Mouse (Mus musculus): ENCODE measurements around the gene Dvl3. TPM values are rescaled to one million over a fixed set of nuclear protein-coding genes. Genes with fewer than 3 reads are reported as not detected.

Dvl3 gene
- polyA plus RNA-seq, 1 experiment from 2014 or later = 20.6 TPM

- Histone ChIP-seq H3K4me3 (ENCODE audit: low read length) (no peak overlapping the region), H3K4me2 (replicated peaks; ENCODE audit: low read depth, low read length) (no peak overlapping the region), H3K36me3 (ENCODE audit: insufficient read depth, low read length) (no peaks in the 10 kb centered on the region), H3K27me3 (ENCODE audit: insufficient read depth, low read length) (no peaks in the 10 kb centered on the region), H3K27ac (ENCODE audit: low read length) (no peak overlapping the region), H3K9me3 (ENCODE audit: low read length) (no peaks in the 10 kb centered on the region), H3K9ac (replicated peaks; ENCODE audit: low read length) (no peak overlapping the region), H3K4me1 (ENCODE audit: insufficient read depth, low read length) (no peaks in the 10 kb centered on the region)
- WGBS = 64% methylated on average over 2 of the region's 2 CpGs
- ATAC-seq (ENCODE audit: low FRiP score, low TSS enrichment) = no peak
These were observed 25.5 kb upstream of the Dvl3 start for GRCm38 (mm10) chr16:20491301-20491700.

- no peaks in the 10 kb centered on the region for H3K36me3 ChIP-seq (ENCODE audit: insufficient read depth, low read length)
- no peak overlapping the region for H3K27ac ChIP-seq (ENCODE audit: low read length)
- no peak overlapping the region for H3K4me2 ChIP-seq (replicated peaks; ENCODE audit: low read depth, low read length)
- H3K4me3 ChIP-seq (ENCODE audit: low read length) = no peak overlapping the region
- no peak for ATAC-seq (ENCODE audit: low FRiP score, low TSS enrichment)
- H3K9me3 ChIP-seq (ENCODE audit: low read length) = no peaks in the 10 kb centered on the region
- H3K9ac ChIP-seq (replicated peaks; ENCODE audit: low read length) = no peak overlapping the region
- 75% methylated on average over 2 of the region's 2 CpGs for WGBS
- H3K4me1 ChIP-seq (ENCODE audit: insufficient read depth, low read length) = peaks cover 6% of the 10 kb centered on the region; the same call in 1 of the 2 replicates
- no peaks in the 10 kb centered on the region for H3K27me3 ChIP-seq (ENCODE audit: insufficient read depth, low read length)
These were observed 23.3 kb upstream of the Dvl3 start for GRCm38 (mm10) chr16:20493452-20493851.

GRCm38 (mm10) chr16:20496671-20497600 lies 19.8 kb upstream of the Dvl3 start:
- H3K27ac ChIP-seq (ENCODE audit: low read length) = no peak overlapping the region
- H3K36me3 ChIP-seq (ENCODE audit: insufficient read depth, low read length) = peaks cover 10% of the 10 kb centered on the region
- H3K27me3 ChIP-seq (ENCODE audit: insufficient read depth, low read length) = no peaks in the 10 kb centered on the region
- H3K4me1 ChIP-seq (ENCODE audit: insufficient read depth, low read length) = peaks cover 13% of the 10 kb centered on the region
- 14% methylated on average over 25 of the region's 25 CpGs for WGBS
- peak overlapping the region; percentile 85 for H3K4me2 ChIP-seq (replicated peaks; ENCODE audit: low read depth, low read length)
- peak overlapping the region; percentile 48 for H3K4me3 ChIP-seq (ENCODE audit: low read length)
- peak overlapping the region; percentile 56 for H3K9ac ChIP-seq (replicated peaks; ENCODE audit: low read length)
- no peaks in the 10 kb centered on the region for H3K9me3 ChIP-seq (ENCODE audit: low read length)
- ATAC-seq (ENCODE audit: low FRiP score, low TSS enrichment) = peak; percentile 37; the same call in 1 of the 2 replicates

- H3K9me3 ChIP-seq (ENCODE audit: low read length) = no peaks in the 10 kb centered on the region
- H3K4me3 ChIP-seq (ENCODE audit: low read length) = peak overlapping the region; percentile 99
- peak overlapping the region; percentile 88 for H3K9ac ChIP-seq (replicated peaks; ENCODE audit: low read length)
- 0 out of 2 replicates have a peak overlapping the region, but pooled peaks have one; percentile 46 for H3K27ac ChIP-seq (ENCODE audit: low read length)
- H3K4me2 ChIP-seq (replicated peaks; ENCODE audit: low read depth, low read length) = peak overlapping the region; percentile 70
- peaks cover 22% of the 10 kb centered on the region for H3K36me3 ChIP-seq (ENCODE audit: insufficient read depth, low read length)
- 5% methylated on average over 16 of the region's 16 CpGs for WGBS
- H3K4me1 ChIP-seq (ENCODE audit: insufficient read depth, low read length) = peaks cover 13% of the 10 kb centered on the region
- no peaks in the 10 kb centered on the region for H3K27me3 ChIP-seq (ENCODE audit: insufficient read depth, low read length)
- ATAC-seq (ENCODE audit: low FRiP score, low TSS enrichment) = no peak
These were observed 18.7 kb upstream of the Dvl3 start for GRCm38 (mm10) chr16:20497980-20498676.

GRCm38 (mm10) chr16:20498677-20499475 lies 17.9 kb upstream of the Dvl3 start, which contains the start of gene Eif2b5:
Gene Eif2b5, plus strand, starts transcription at chr16:20498817.
- H3K36me3 ChIP-seq (ENCODE audit: insufficient read depth, low read length) = peaks cover 29% of the 10 kb centered on the region
- H3K9ac ChIP-seq (replicated peaks; ENCODE audit: low read length) = peak within 1 kb of the TSS; percentile 88
- 1% methylated on average over 49 of the region's 49 CpGs for WGBS
- peak; percentile 98 for ATAC-seq (ENCODE audit: low FRiP score, low TSS enrichment)
- peak within 1 kb of the TSS; percentile 70 for H3K4me2 ChIP-seq (replicated peaks; ENCODE audit: low read depth, low read length)
- peak within 1 kb of the TSS; percentile 71; the same call in 1 of the 2 replicates for H3K27ac ChIP-seq (ENCODE audit: low read length)
- no peaks in the 10 kb centered on the region for H3K9me3 ChIP-seq (ENCODE audit: low read length)
- H3K4me3 ChIP-seq (ENCODE audit: low read length) = peak within 1 kb of the TSS; percentile 99
- peaks cover 13% of the 10 kb centered on the region for H3K4me1 ChIP-seq (ENCODE audit: insufficient read depth, low read length)
- no peaks in the 10 kb centered on the region for H3K27me3 ChIP-seq (ENCODE audit: insufficient read depth, low read length)

GRCm38 (mm10) chr16:20506000-20506399 lies 10.8 kb upstream of the Dvl3 start:
- peaks cover 93% of the 10 kb centered on the region for H3K36me3 ChIP-seq (ENCODE audit: insufficient read depth, low read length)
- WGBS = 83% methylated on average over 8 of the region's 8 CpGs
- no peaks in the 10 kb centered on the region for H3K4me1 ChIP-seq (ENCODE audit: insufficient read depth, low read length)
- H3K4me3 ChIP-seq (ENCODE audit: low read length) = no peak overlapping the region
- ATAC-seq (ENCODE audit: low FRiP score, low TSS enrichment) = no peak
- H3K9me3 ChIP-seq (ENCODE audit: low read length) = no peaks in the 10 kb centered on the region
- H3K9ac ChIP-seq (replicated peaks; ENCODE audit: low read length) = no peak overlapping the region
- H3K4me2 ChIP-seq (replicated peaks; ENCODE audit: low read depth, low read length) = no peak overlapping the region
- H3K27ac ChIP-seq (ENCODE audit: low read length) = no peak overlapping the region
- no peaks in the 10 kb centered on the region for H3K27me3 ChIP-seq (ENCODE audit: insufficient read depth, low read length)

GRCm38 (mm10) chr16:20509349-20509748 lies 7.4 kb upstream of the Dvl3 start:
- Histone ChIP-seq H3K4me3 (ENCODE audit: low read length) (no peak overlapping the region), H3K4me2 (replicated peaks; ENCODE audit: low read depth, low read length) (no peak overlapping the region), H3K27me3 (ENCODE audit: insufficient read depth, low read length) (no peaks in the 10 kb centered on the region), H3K9ac (replicated peaks; ENCODE audit: low read length) (no peak overlapping the region), H3K36me3 (ENCODE audit: insufficient read depth, low read length) (peaks cover 69% of the 10 kb centered on the region), H3K9me3 (ENCODE audit: low read length) (no peaks in the 10 kb centered on the region), H3K4me1 (ENCODE audit: insufficient read depth, low read length) (no peaks in the 10 kb centered on the region), H3K27ac (ENCODE audit: low read length) (no peak overlapping the region)
- 75% methylated on average over 3 of the region's 3 CpGs for WGBS
- peak; percentile 63; the same call in 1 of the 2 replicates for ATAC-seq (ENCODE audit: low FRiP score, low TSS enrichment)

- H3K27ac ChIP-seq (ENCODE audit: low read length) = no peak overlapping the region
- peaks cover 50% of the 10 kb centered on the region for H3K36me3 ChIP-seq (ENCODE audit: insufficient read depth, low read length)
- no peaks in the 10 kb centered on the region for H3K9me3 ChIP-seq (ENCODE audit: low read length)
- ATAC-seq (ENCODE audit: low FRiP score, low TSS enrichment) = no peak
- H3K4me2 ChIP-seq (replicated peaks; ENCODE audit: low read depth, low read length) = no peak overlapping the region
- 90% methylated on average over 7 of the region's 7 CpGs for WGBS
- no peaks in the 10 kb centered on the region for H3K4me1 ChIP-seq (ENCODE audit: insufficient read depth, low read length)
- H3K27me3 ChIP-seq (ENCODE audit: insufficient read depth, low read length) = no peaks in the 10 kb centered on the region
- H3K9ac ChIP-seq (replicated peaks; ENCODE audit: low read length) = no peak overlapping the region
- no peak overlapping the region for H3K4me3 ChIP-seq (ENCODE audit: low read length)
These were observed 5.4 kb upstream of the Dvl3 start for GRCm38 (mm10) chr16:20511277-20511847.

- no peaks in the 10 kb centered on the region for H3K9me3 ChIP-seq (ENCODE audit: low read length)
- peaks cover 15% of the 10 kb centered on the region for H3K36me3 ChIP-seq (ENCODE audit: insufficient read depth, low read length)
- ATAC-seq (ENCODE audit: low FRiP score, low TSS enrichment) = no peak
- peak overlapping the region; percentile 90 for H3K9ac ChIP-seq (replicated peaks; ENCODE audit: low read length)
- H3K27ac ChIP-seq (ENCODE audit: low read length) = no peak overlapping the region; the same call in 1 of the 2 replicates
- peaks cover 12% of the 10 kb centered on the region for H3K4me1 ChIP-seq (ENCODE audit: insufficient read depth, low read length)
- no peaks in the 10 kb centered on the region for H3K27me3 ChIP-seq (ENCODE audit: insufficient read depth, low read length)
- peak overlapping the region; percentile 59 for H3K4me2 ChIP-seq (replicated peaks; ENCODE audit: low read depth, low read length)
- peak overlapping the region; percentile 99 for H3K4me3 ChIP-seq (ENCODE audit: low read length)
These were observed 750 bp upstream of the Dvl3 start for GRCm38 (mm10) chr16:20516032-20516431.

Data from kidney, embryonic 16.5 days (tissue).